Mouse (Mus musculus): ENCODE measurements around the gene Fibp. TPM values are rescaled to one million over a fixed set of nuclear protein-coding genes. Genes with fewer than 3 reads are reported as not detected.

Gene Fibp
- polyA plus RNA-seq, 1 experiment from 2014 or later: 92.2 TPM

DNA sequence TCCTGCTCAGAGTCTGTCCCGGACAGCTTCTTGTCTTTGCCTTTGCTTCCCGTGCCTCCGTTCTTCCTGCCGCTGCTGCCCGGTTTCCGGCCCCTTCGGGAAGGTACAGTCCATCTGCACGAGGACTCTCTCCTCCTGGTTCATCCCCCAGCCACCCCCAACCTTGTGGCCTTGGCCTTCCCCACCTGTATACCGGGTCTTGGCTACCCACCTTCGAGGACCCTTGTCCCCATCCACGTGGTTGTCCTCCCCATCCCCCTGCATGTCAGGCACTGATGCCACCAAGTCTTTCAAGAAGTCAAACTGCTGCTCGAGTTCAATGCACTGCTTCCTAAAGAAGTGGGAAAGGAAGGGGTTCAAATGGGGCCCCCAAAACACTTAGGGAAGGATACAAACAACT is 36.9 kb upstream of the Fibp start:
- in situ Hi-C loops (cut with MboI; ENCODE audit: low pct_unique_long_range_greater_than_20kb): no loop called here
- ChIA-PET POLR2A (interaction anchor here (0.8 to 3.5 kb wide), 4 partner anchors 14 to 35 kb away, joined by 3 to 14 read pairs (median 4); partner anchors contain the start of gene Sart1), CTCF (no interaction called here)
- H3K27me3 ChIP-seq: no peaks in the 10 kb centered on the region
- DNase-seq (ENCODE audit: low read depth, low spot score): no peak
- no peak for ATAC-seq
- no peak for TF ChIP-seq CTCF (IDR thresholded peaks at IDR 0.05)

GRCm38 (mm10) chr19:5424092-5424781 is 36.2 kb upstream of the Fibp start:
- no peaks in the 10 kb centered on the region for H3K27me3 ChIP-seq
- ATAC-seq (peak; percentile 44), DNase-seq (ENCODE audit: low read depth, low spot score) (no peak)
- in situ Hi-C loops (cut with MboI; ENCODE audit: low pct_unique_long_range_greater_than_20kb): no loop called here
- no peak for TF ChIP-seq CTCF (IDR thresholded peaks at IDR 0.05)
- ChIA-PET CTCF (interaction anchor here (1.0 to 2.8 kb wide), 3 partner anchors 33 to 64 kb away, joined by 3 to 10 read pairs (median 3); partner anchors contain the start of genes Fibp and Mus81), POLR2A (interaction anchor here (0.8 to 3.5 kb wide), 6 partner anchors 12 to 58 kb away, joined by 3 to 14 read pairs (median 4); partner anchors contain the start of genes Banf1, Eif1ad and Sart1)

DNA sequence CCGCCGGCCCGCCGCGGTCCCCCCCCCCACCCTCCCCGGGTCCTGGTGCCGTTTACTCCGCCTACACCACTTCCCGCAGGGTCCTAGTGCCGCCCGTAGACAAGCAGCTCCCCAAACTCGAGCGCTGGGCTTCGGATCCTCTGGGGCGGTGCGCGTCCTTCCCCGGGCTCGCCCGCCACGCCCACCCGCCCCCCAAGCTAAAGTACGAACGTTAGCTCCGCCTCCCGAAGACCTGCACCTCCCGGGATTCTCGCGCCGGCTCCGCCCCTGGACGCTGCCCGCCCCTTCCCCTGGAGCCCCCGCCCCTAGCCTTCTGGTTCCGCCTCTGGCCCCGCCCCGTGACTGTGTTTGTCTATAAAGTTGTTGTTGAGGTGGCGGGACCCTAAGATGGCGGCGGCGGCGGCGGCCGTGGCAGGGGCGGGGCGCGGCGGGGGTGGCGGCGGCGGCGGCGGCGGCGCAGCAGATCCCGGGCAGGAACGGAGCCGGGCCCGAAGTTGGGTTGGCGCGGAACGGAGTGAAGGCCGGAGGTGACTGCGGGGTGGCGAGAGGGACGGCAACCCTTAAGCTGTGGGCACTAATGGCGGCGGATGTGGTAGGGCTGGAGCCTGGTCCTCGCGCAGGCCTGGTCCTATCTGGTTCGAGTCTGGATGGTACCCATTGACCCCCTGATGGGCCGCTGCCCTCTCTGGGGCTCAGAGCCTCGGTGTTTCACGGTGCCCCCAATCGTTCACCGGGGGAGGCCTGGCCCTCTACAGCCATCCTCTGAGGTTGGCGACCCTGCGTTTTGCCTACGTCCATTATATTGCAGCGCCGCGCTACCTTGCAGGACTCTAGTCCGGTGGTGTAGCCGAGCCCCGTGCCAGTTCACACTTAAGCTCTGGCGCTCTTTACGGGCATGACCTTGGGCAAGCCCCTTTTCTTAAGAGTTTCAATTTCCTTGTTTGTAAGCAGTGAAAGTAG is 35.4 kb upstream of the Fibp start, which contains the start of the genes Drap1 and AI837181:
Gene Drap1 (minus strand): TSS at position 198 of the 960 bp plus-strand sequence.
Gene AI837181 (plus strand): TSS at position 363 of the 960 bp plus-strand sequence.
- DNase-seq (ENCODE audit: low read depth, low spot score): peak; percentile 88
- TF ChIP-seq CTCF (IDR thresholded peaks at IDR 0.05): no peak
- in situ Hi-C loops (cut with MboI; ENCODE audit: low pct_unique_long_range_greater_than_20kb): loop anchor here (5.0 kb wide), 1 partner anchor 123 kb away; no protein-coding TSS in a partner anchor
- POLR2A ChIA-PET: interaction anchor here (0.6 to 3.5 kb wide), 10 partner anchors 13 to 63 kb away, joined by 3 to 14 read pairs (median 4); partner anchors contain the start of genes Banf1, Eif1ad, Fosl1 and Mus81
- CTCF ChIA-PET: interaction anchor here (0.8 to 2.8 kb wide), 4 partner anchors 34 to 63 kb away, joined by 3 to 10 read pairs (median 4); partner anchors contain the start of genes Fibp and Mus81
- peak; percentile 54 for ATAC-seq
- H3K27me3 ChIP-seq: no peaks in the 10 kb centered on the region

DNA sequence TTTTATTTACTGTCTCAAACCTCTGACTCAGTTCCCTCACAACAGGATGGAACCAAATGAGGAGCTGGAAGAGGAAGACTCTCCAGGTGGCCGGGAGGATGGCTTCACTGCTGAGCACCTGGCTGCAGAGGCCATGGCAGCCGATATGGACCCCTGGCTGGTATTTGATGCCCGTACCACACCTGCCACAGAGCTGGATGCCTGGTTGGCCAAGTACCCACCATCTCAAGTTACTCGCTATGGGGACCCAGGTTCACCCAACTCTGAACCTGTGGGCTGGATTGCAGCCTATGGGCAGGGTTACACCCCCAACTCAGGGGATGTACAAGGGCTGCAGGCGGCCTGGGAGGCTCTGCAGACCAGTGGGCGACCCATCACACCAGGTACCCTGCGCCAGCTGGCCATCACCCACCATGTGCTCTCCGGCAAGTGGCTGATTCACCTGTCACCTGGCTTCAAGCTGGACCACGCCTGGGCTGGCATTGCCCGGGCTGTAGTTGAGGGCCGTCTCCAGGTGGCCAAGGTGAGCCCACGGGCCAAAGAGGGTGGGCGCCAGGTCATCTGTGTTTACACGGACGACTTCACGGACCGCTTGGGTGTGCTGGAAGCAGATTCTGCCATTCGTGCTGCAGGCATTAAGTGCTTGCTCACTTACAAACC is 34.4 kb upstream of the Fibp start:
- CTCF ChIA-PET: interaction anchor here (0.8 to 2.8 kb wide), 2 partner anchors 37 to 62 kb away, joined by 4 to 10 read pairs; partner anchors contain the start of gene Mus81
- no peaks in the 10 kb centered on the region for H3K27me3 ChIP-seq
- ATAC-seq: no peak
- POLR2A ChIA-PET: interaction anchor here (0.9 to 3.5 kb wide), 6 partner anchors 17 to 62 kb away, joined by 3 to 14 read pairs (median 6); partner anchors contain the start of genes Banf1, Eif1ad, Fosl1 and Mus81
- DNase-seq (ENCODE audit: low read depth, low spot score): no peak
- TF ChIP-seq CTCF (IDR thresholded peaks at IDR 0.05): no peak
- in situ Hi-C loops (cut with MboI; ENCODE audit: low pct_unique_long_range_greater_than_20kb): loop anchor here (5.0 kb wide), 1 partner anchor 124 kb away; no protein-coding TSS in a partner anchor

GRCm38 (mm10) chr19:5426640-5427290 is 33.6 kb upstream of the Fibp start:
- ChIA-PET CTCF (interaction anchor here (0.9 to 2.8 kb wide), 3 partner anchors 19 to 62 kb away, joined by 4 to 10 read pairs (median 4); partner anchors contain the start of gene Mus81), POLR2A (interaction anchor here (0.7 to 3.5 kb wide), 6 partner anchors 21 to 139 kb away, joined by 3 to 14 read pairs (median 8); partner anchors contain the start of genes Banf1, Eif1ad, Fosl1 and Mus81)
- no peaks in the 10 kb centered on the region for H3K27me3 ChIP-seq
- no peak for TF ChIP-seq CTCF (IDR thresholded peaks at IDR 0.05)
- DNase-seq (ENCODE audit: low read depth, low spot score) (no peak), ATAC-seq (no peak)
- in situ Hi-C loops (cut with MboI; ENCODE audit: low pct_unique_long_range_greater_than_20kb): loop anchor here (5.0 kb wide), 1 partner anchor 124 kb away; no protein-coding TSS in a partner anchor

- ATAC-seq: no peak
- in situ Hi-C loops (cut with MboI; ENCODE audit: low pct_unique_long_range_greater_than_20kb): loop anchor here (5.0 kb wide), 1 partner anchor 126 kb away; no protein-coding TSS in a partner anchor
- POLR2A ChIA-PET: interaction anchor here (0.6 to 1.0 kb wide), 2 partner anchors 20 to 401 kb away, joined by 3 to 5 read pairs; partner anchors contain the start of gene Fosl1
Measured at GRCm38 (mm10) chr19:5428083-5428482, 32.3 kb upstream of the Fibp start.

GRCm38 (mm10) chr19:5429219-5429618 is 31.2 kb upstream of the Fibp start:
- ATAC-seq (no peak), DNase-seq (ENCODE audit: low read depth, low spot score) (no peak)
- in situ Hi-C loops (cut with MboI; ENCODE audit: low pct_unique_long_range_greater_than_20kb): loop anchor here (5.0 kb wide), 1 partner anchor 127 kb away; no protein-coding TSS in a partner anchor
- no peak for TF ChIP-seq CTCF (IDR thresholded peaks at IDR 0.05)
- no peaks in the 10 kb centered on the region for H3K27me3 ChIP-seq
- ChIA-PET CTCF (interaction anchor here (0.9 to 7.9 kb wide), 10 partner anchors 18 to 142 kb away, joined by 3 to 65 read pairs (median 4); partner anchors contain the start of genes Ap5b1, Banf1, Ccdc85b and Cfl1), POLR2A (interaction anchor here (0.8 to 2.0 kb wide), 4 partner anchors 28 to 62 kb away, joined by 3 to 11 read pairs (median 4); partner anchors contain the start of genes Ccdc85b and Sart1)

More at GRCm38 (mm10) chr19:5428083-5428482, 32.3 kb upstream of the Fibp start:
- no peaks in the 10 kb centered on the region for H3K27me3 ChIP-seq
- CTCF ChIA-PET: interaction anchor here (0.9 to 7.9 kb wide), 5 partner anchors 17 to 90 kb away, joined by 3 to 65 read pairs (median 4); partner anchors contain the start of genes Cfl1 and Mus81
- no peak for DNase-seq (ENCODE audit: low read depth, low spot score)
- TF ChIP-seq CTCF (IDR thresholded peaks at IDR 0.05): no peak

DNA sequence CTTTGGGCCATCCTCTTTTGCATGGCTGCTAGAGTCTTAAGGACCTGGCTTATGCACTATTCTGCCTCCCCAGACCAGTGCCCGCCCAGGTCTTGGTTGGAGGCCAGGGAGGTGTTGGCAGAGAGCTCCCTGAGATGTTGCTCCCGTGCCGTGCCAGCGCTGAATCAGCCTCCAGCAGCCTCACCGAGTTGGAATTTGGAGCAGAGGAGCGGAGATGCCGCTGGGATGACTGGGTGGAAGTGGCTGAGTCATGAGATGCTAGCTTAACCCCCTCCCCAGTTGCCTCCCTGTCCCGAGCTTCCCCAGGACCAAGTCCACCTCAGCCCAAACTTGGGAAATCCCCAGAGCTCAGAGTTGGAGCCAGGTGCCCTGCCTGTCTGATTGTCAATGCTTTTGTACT is 30.6 kb upstream of the Fibp start:
- no peaks in the 10 kb centered on the region for H3K27me3 ChIP-seq
- CTCF ChIA-PET: interaction anchor here (0.8 to 7.9 kb wide), 10 partner anchors 11 to 142 kb away, joined by 3 to 65 read pairs (median 4); partner anchors contain the start of genes Ap5b1, Banf1, Ccdc85b and Cfl1
- in situ Hi-C loops (cut with MboI; ENCODE audit: low pct_unique_long_range_greater_than_20kb): loop anchor here (5.0 kb wide), 1 partner anchor 128 kb away; no protein-coding TSS in a partner anchor
- ATAC-seq (peak; percentile 66), DNase-seq (ENCODE audit: low read depth, low spot score) (peak; percentile 87)
- no peak for TF ChIP-seq CTCF (IDR thresholded peaks at IDR 0.05)
- POLR2A ChIA-PET: interaction anchor here (0.5 to 2.0 kb wide), 5 partner anchors 20 to 62 kb away, joined by 3 to 11 read pairs (median 3); partner anchors contain the start of genes Ccdc85b, Cfl1 and Sart1

Data from Patski (cell line).